Mouse (Mus musculus) skeletal muscle tissue, adult 2 months (tissue): ENCODE data around the gene Vipr1.

ENCODE experiments used
- DNase-seq: peaks from one replicate; pipeline ENCODE4 v3.0.0-alpha.2; 2012; ENCODE audit warnings: low read depth, low spot score

The Vipr1 gene

DNA sequence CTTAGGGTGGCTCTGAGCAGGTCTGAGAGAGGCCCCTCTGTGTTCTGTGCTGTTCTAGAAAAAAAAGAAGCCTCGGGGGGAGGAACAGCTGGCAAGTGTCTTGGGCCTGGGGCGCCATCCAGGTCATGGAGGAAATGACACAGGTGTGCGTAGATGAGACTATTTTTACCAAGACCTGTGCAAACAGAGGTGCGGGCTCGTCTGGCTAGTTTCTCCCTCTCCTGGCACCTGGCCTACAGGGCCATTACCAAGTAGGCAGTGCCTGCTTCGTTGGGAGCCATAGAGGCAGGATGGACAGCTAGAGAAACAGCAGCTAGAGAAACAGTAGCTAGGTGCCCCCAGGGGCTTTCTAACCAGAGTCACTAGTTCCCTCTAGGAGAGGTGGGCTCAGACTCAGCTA, 9.2 kb upstream of the Vipr1 start:
- DNase-seq, result no peak

DNA sequence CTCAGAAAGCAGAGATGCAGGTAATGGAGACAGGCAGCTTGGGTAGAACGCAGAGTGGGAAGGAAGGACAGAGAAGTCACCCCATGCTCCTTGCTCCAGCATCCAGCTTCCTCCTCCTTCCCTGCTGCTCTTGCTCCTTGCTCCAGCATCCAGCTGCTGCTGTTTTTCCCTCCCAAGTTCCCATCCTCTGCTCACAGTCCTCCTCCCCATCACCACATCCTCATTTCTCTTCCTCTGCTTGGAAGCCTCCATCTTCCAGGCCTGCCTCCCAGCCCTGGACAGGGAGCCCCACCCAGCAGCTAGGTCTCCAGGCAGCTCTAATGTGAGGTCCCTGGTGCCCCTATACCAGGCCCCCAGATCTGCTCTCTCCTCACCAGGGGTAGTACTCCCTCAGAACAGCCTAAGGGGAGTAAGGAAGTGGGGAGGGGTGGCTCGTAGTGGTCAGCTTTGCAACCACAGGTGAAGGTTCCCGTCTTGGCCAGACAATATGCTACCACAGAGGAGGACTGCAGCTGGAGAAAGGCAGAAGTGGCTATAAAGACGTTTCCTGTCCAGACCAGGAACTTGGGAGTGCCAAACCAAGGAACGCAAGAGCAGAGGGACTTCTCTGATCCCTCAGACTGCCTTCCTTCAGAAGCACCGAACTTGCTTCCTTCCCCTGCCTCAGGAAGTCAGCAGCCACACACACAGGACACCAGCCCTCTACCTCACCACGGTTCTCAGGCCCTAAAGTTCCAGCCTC, 6.5 kb upstream of the Vipr1 start:
- DNase-seq, result peak; percentile 21

DNA sequence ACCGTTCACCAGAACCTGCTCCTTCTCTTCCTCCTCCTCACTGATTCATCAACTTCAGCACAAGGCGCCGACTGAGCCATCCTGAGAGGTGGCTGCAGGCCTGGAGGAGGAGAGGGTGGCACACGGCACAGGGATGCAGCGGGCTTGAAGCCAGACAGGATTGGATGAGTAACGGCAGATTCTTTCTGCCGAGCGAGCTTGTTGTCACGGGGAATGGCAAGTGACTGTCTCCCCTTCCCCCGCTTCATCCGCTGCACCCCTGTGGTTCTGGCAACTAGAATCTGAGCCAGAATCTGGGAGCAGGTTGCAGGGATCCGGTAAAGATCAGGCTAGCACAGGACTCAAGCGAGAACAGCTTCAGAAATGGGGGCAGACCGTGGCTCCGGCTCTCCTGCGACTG, 2.7 kb upstream of the Vipr1 start:
- DNase-seq, result no peak

DNA sequence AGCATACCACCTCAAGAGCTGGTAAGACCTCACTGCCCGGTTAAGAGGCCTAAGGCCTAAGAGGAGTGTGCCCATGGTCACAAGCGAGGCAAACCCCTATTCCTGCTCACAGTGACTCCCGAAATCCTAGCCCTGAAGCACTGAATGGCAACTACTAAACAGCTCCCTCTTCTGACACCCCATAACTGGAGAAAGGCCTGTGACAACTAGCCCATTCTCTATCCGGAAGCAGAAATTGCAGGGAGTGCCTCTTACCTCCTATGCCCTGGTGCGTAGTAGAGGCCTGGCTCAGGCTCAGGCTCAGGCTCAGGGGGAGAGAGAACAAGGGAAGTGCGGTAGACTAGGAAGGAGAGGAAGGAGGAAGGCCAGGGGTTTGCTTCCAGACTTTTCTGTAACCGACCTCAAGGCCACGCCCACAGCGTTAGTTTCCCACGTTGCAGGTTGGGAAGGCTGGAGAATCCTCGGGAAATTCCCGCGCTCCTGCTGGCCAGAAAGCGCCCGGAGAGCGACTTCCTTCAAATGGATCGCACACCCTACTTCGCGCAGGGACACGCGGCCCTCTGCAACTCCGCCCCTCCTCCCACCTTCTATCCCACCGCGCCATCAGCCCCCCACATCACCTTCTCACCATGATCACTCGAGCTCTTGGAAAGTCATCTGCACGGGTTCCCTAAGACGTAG, 1.1 kb upstream of the Vipr1 start:
- DNase-seq, result no peak

DNA sequence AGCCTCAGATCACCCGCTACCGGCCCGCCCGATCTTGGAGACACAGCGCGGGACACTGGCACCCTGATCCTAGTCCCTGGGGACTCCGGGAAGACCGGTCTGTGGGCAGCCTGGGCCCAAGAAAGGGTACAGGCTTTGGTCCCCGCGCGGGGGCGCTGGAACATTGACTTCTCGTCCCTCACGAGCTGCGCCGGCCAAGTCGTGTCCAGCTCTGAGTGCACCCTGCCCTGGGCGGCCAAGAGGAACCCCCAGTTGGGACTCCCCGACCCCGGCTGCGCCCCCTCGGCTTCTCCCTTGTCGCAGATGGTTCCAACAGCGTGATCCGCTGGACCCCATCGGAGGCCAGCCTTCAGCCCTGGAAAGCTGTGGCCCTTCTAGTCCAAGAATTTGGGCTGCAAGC, 515 bp upstream of the Vipr1 start, which contains the start of gene Lyzl4:
Lyzl4 (minus strand) TSS at position 96 of the 400 bp plus-strand sequence.
- peak; percentile 38 for DNase-seq

DNA sequence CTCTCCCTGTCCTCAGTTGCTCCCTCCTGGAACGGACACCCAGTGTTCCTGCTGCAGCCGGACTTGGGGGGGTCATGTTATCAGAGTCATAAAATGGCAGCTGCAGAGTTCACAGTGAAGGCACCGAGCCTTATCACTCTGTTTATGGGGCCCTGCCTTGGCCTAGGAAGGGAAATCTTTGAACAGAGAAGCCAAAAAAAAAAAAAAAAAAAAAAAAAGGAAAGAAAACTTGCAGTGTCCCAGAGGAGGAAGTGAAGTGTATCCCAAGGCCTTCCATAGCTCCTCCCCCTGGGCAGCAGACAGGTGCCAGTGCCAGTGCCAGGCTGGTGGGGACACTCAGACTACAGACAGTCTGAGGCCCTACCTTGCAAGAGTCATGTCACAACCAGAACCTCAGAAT, 2.3 kb downstream of the Vipr1 start:
- no peak for DNase-seq

DNA sequence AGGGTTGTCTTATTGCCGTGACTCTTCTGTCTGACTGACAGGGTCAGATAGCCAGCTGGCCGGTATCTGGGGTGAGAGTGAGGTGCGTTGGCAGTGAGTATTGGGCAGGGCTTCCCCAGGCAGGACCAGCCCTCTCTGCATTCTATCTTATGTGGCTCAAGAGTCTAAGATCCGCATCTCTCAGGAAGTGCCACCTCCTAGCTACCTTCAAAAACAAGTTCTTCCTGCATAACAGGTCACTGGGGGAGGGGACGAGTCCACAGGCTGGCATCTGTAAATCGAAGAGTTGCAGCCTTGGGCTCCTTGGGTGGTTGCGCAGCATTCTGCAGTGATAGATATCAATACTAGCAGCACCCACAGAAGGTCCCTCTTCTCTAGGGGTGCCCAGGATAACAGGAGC, 4.5 kb downstream of the Vipr1 start:
- DNase-seq, result no peak

DNA sequence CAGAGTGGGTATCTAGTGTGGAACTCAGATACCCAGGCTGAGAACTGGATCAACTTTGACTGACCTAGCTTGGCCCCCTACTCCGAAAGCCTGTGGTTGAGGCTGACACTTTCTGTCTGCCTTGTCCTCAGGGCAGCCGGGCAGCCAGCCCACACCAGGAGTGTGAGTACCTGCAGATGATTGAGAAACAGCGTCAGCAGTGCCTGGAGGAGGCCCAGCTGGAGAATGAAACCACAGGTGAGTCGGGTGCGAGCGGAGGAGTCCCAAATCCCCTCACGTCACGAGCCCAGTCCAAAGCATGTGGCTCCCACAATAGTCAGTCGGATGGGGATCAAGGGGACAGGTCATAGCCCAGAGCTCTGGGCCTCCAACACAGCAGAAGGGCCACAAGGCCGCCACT, 11.2 kb downstream of the Vipr1 start:
- no peak for DNase-seq

DNA sequence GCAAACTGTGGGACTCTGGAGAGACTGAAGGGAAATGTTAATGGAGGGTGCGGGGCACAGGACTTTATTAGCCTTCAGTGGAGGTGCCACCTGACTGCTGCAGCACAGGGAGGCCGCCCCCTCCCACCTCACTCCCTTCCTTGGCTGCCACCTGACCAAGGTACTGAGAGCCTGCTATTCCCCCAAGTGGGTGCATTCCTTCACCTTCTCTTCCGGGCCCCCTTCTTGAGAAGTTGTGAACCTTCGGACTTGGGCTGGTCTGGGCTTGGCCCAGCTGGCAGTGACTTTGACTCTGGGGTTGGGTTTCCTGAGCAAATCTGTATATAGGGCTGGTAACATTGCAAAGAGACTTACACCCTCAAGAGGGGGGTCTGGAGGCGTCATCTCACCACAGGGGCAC, 13.8 kb downstream of the Vipr1 start:
- no peak for DNase-seq

DNA sequence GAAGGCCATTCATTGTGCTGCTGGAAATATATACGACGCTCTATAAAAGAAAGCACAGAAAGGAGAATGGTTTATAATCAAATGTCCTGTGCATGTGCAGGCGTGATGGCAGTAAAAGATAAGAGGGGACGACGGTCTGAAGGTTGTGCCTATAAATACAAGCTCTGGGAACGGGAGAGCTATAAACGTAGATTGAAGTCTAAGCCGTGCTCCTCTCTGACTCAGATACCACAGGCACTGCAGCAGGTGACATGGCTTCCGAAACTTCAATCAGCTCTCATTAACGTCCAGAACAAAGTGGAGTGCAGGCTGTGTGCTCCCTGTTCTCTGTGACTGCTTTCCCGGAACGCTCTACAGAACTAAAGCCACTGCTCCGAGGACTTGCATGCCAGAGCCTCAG, 14.6 kb downstream of the Vipr1 start:
- DNase-seq, result no peak

DNA sequence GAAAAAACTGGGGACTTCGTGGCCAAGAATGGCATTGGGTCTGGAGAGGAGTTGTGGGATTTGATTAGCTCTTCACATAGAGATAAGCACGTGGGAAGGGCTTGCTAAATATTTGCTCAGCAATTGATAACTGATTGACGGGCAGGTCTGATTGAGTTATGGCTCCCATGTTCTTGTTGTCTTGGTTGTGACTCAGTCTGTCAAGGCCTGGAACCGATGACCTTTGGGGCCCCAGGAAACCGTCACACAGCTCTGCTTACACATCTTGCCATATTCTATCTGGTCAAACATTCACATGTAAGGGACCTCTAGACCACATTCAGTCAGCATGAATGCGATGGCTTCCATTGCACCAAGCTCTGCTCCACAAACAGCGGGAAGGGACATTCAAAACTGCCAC, 15.7 kb downstream of the Vipr1 start:
- no peak for DNase-seq

DNA sequence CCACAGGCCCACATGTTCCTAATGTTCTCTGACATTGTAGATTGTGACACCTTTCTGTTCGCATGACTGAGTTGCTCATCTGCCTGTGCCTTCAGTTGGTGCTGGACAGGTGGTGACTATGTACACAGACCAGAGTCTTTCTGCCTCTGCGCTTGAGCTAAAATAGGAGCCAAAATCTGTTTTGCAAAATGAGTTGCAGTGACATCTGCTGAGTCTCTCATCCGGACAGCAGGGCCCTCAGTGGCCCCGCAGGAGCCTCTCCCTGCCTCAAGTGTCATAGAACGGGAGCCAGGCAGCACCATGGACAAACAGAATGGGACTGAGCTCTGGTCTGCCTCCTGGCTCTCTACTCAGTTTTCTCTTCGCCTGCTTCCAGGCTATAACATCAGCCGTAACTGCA, 17.3 kb downstream of the Vipr1 start:
- DNase-seq, result no peak

DNA sequence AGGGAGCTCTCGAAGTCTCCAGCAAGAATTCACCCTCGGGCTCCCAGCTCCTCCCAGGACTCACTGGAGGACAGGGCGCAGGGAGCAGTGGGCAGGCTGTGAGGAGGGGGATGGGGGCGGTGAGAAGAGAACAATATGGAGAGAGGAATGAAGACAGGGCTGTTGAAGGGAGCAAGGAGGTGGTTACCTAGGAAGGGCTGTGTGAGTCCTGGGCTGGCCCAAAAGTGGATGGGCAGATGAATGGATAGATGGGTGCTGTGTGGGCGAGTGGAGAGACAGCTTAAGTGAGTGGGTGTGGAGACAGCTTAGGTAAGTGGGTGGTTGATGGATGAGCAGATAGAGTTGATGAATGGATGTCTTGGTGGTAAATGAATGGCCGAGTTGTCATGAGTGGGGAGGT, 21.0 kb downstream of the Vipr1 start:
- no peak for DNase-seq

DNA sequence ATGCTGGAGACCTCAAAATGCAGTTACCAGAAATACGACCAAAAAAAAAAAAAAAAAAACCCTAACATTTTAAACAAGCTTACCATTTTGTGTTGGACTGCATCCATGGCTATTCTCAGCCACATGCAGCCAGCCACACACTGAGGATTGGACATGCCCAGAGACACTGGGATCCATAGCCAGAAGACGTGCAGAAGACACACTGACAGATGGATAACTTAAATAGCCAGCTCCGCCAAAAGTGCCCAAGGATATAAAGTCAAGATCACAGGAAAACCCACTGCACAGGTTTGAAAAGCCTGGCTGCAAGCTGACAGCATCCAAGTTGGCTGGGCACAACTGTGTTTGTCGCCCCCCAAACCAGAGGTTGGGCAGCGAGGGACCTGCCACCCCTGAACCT, 21.6 kb downstream of the Vipr1 start:
- no peak for DNase-seq

DNA sequence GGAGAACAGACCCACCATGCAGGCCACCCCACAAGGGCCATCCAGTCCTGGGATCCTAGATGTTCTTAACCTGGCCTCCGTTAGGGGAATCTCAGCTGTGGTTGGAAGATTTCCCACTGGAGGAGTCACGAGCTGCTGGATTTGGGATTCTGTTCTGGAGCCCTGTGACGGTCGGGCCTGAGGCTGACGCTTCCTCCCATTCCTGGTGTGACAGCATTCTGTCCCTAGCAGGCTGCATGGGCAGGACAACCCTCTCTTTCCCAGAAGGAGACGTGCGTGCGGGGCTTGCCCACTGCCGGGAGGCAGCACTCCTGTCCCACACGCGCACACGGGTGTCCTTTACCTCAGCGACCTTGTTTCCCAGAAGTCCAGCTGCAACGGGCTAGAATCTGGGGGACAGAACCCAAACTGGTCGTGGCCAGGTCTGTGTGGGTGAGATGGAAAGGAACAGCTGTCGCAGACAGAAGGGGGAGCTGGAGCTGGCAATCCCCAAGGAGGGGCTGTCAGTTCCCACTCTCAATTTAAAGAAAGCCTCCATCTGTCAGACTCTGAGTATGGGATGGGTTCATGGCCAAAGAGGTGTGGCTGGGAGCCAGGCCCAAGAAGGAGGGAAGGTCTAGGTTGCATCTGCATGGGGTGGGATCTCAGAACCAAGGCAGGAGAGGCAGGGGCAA, 24.6 kb downstream of the Vipr1 start:
- no peak for DNase-seq

DNA sequence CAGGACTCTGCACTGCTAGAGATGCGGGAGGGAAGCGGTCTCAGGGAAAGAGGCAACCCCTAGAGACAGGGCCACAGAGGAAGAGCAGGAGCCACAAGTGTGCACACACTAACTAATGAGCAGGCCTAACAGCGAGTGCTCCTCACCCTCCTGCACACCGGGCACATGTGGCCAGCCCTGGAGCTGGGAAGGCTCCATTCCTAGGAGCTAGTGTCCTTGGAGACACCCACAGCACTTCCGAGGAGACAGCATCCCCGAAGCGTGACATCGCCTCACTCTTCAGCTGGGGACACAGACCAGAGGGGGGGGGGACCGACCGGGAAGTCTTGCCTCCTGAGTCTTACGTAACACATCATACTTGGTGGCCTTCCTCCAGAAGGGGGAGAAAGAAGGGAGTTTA, 25.3 kb downstream of the Vipr1 start:
- no peak for DNase-seq

DNA sequence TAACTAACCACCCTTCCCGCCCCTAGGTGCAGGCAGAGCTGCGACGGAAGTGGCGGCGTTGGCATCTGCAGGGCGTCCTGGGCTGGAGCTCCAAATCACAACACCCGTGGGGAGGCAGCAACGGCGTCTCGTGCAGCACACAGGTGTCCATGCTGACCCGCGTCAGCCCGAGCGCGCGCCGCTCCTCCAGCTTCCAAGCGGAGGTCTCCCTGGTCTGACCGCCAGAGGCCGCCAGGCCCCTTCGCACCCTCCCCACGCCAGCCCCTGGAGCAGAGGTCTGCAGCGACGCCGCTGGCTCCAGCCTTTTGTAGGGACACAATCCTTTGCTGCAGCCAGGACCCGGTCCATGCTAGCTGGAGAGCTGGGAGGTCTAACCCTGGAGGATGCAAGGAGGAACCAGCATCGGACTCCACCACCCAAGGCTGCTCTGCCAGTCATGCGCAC, 26.9 kb downstream of the Vipr1 start:
- DNase-seq, result no peak

DNA sequence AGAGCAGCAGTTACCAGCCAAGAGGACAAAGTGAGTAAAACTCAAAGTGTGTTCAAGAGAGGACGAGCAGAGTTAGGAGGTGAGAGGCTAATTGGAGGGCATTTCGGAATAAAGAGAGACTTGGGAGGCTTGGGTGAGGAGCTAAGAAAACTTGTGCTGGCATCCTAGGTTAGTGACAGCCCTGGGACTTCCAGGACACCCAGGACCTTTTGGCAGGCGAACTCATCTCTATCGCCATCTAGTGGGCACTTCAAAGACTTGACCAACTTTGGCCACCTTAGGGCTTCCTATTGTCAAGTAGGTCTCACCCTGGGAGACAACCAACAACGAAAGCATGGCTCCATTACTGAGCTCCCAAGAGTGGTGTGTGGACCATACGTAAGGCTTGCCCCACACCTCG, 28.8 kb downstream of the Vipr1 start:
- peak; percentile 50 for DNase-seq

DNA sequence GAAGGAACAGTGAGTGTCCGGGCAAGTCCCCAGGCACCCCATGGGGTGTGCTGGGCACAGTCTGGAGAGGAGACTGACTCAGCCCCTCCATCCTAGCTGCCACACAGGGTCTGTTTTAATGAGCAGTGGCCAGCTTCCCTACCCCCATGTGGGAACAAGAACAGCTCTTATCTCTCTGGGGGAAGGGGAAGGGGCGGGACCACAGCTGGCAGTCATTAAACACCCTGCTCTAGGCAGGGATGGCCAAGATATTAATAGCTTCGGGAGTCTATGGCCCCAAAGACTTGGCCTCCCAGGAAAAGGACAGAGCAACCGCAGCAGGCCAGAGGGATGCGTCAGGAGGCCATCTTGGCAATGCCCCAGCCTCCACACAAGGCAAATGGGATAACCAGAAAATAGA, 29.8 kb downstream of the Vipr1 start:
- peak; percentile 51 for DNase-seq

DNA sequence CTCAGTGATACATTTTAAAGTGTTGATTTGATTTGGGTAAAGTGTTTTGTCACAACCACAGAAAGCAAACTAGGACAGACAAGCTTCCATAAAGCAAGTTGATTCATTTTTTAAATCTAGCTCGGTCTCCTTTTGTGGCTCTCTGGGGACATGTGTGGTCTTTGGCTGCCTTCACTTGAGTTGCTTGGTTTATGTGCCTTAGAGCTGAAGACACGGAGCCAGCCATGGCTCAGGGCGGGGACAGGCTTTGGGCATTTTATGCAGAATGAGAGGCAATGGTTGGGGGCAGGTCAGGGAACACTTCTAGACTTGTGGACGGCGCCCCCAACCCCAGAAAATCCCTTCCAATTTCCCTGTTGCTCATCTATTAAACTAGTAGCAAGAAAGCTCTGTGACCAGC, 31.2 kb downstream of the Vipr1 start:
- no peak for DNase-seq

DNA sequence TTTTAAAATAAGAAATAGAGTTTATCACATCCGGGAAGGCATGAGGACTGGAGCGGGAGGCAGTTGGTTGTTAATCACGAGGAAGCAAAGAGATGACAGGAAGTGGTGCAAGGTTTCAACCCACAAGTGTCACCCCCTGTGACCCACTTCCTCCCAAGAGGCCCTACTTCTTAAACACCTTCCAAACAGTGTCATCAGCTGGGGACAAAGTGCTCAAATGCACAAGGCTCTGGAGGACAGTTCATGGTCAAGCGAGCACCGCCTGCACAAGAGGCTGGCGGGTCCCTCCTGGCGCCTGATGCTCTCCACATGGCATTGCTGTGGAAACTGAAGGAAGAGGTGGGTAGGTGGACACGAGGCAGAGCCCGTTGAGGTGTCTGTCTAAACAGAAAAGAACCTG, 32.5 kb downstream of the Vipr1 start:
- peak; percentile 43 for DNase-seq

DNA sequence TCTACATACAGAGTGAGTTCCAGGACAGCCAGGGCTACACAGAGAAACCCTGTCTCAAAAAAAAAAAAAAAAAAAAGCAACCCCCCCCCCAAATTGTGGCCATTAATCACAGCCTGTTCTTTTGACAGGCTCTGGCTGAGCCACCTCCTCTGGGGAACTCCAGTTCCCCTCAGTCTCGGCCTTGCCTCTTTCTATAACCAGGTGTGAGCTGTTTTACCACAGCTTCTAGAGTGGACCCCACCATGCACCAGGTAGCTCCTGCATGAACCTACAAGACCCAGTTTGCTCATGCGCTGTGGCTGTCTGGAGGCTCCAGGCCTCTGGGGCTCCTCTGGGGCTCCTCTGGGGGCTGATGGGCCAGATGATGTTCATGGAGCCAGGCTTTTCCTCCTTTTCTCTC, 33.0 kb downstream of the Vipr1 start:
- DNase-seq, result no peak

DNA sequence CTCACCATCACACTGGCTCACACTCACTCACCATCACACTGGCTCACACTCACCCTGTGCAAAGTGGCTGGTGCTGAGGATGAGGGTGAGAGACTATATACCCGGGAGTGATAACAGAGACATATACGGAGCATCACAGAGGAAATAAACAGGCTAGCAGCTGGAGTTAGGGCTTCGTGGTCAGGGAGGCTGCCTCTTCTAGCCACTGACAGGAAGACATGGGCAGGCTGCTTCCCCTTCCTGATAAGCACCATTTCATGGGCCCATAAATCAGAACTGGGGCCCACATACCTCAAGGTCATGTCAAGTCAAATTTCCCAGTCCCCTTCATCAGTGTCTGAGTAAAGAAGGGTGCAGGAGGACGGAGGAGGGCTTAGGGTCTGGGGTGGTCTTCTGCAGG, 34.6 kb downstream of the Vipr1 start:
- no peak for DNase-seq
